Mouse (Mus musculus) forebrain, embryonic 11.5 days (tissue): ENCODE data around the gene Mcur1. TPM values are rescaled to one million over a fixed set of nuclear protein-coding genes. Genes with fewer than 3 reads are reported as not detected.

ENCODE experiments used
- ATAC-seq: fragments of 200-750 bp; cut with Nextera tagmentation; replicated peaks from 2 replicates; pipeline ENCODE4 v1.8.0; 2017; ENCODE audit warnings: moderate TSS enrichment; ENCODE audit not compliant: low FRiP score
- DNase-seq: peaks from one replicate; pipeline ENCODE4 v3.0.0-alpha.2; 2017; ENCODE audit warnings: low spot score
- H3K27ac ChIP-seq: fragments of 300-500 bp; sonication (generic); 2 replicates; pipeline ENCODE4 v1.5.1; 2014; ENCODE audit warnings: low read depth, low read length
- H3K27me3 ChIP-seq: fragments of 300-500 bp; sonication (generic); 2 replicates; pipeline ENCODE4 v1.6.1; 2014; ENCODE audit warnings: mild to moderate bottlenecking, low read length, mixed read lengths; ENCODE audit not compliant: control insufficient read depth, insufficient read depth
- H3K36me3 ChIP-seq: fragments of 300-500 bp; sonication (generic); 2 replicates; pipeline ENCODE4 v1.6.1; 2014; ENCODE audit warnings: mild to moderate bottlenecking, low read length, moderate library complexity, mixed read lengths; ENCODE audit not compliant: control insufficient read depth, insufficient read depth
- H3K4me1 ChIP-seq: fragments of 300-500 bp; sonication (generic); replicated peaks from 2 replicates; pipeline ENCODE4 v1.6.1; 2014; ENCODE audit warnings: low read length, mixed read lengths; ENCODE audit not compliant: control insufficient read depth, insufficient read depth
- H3K4me2 ChIP-seq: fragments of 300-500 bp; sonication (generic); 2 replicates; pipeline ENCODE4 v1.6.1; 2014; ENCODE audit warnings: low read depth, mild to moderate bottlenecking, low read length, moderate library complexity, mixed read lengths; ENCODE audit not compliant: severe bottlenecking
- H3K4me3 ChIP-seq: fragments of 300-500 bp; sonication (generic); 2 replicates; pipeline ENCODE4 v1.5.1; 2014; ENCODE audit warnings: low read depth, low read length
- H3K9ac ChIP-seq: fragments of 300-500 bp; sonication (generic); 2 replicates; pipeline ENCODE4 v1.6.1; 2014; ENCODE audit warnings: low read length
- H3K9me3 ChIP-seq: fragments of 300-500 bp; sonication (generic); 2 replicates; pipeline ENCODE4 v1.6.1; 2016; ENCODE audit warnings: low read length, mixed read lengths; ENCODE audit not compliant: control insufficient read depth
- WGBS: fragments of 180-500 bp; shearing (Covaris S2); extraction: QIAGEN DNeasy Blood & Tissue Kit; methylation state at CpG from one replicate; pipeline ENCODE4 v1.1.7; 2014; 5-methylcytosine and 5-hydroxymethylcytosine counted together
- polyA plus RNA-seq: library from polyadenylated mRNA; unstranded; fragments of >200 nt; fragmentation: Nextera tagmentation; extraction: Ambion mirVana; gene quantifications from 2 replicates; pipeline ENCODE4 v1.2.1, GENCODE M21; 2014

The Mcur1 gene
- polyA plus RNA-seq, 1 experiment from 2014 or later: 12.9 TPM

DNA sequence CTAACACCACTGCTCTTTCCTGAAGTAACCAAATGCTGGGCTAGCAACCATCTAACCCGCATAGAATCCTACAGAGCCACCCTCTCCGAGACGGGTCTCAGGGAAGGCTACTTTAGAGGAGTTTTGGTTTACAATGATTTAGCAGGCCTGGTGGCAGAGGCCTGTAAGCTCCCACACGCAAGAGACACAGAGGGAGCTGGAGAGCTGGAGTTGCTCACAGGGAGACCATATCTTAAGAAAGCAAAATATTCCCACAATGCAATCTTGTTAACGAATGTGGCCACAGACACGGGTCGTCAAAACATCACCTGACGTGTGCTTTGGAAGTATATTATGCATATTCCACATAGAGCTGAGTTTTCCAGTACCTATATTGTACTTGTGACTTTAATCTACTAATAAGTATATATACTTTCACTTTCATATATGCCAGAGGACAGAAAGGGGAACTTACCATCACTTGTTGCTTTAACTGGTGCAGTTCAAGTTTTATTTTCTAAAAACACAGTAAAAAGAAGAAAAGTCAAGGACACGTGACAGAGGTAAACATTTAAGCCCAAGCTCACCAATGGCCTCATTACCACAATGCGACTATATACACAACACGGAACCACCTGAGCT lies 10.8 kb downstream of the Mcur1 start:
- Histone ChIP-seq H3K27me3 (no peaks in the 10 kb centered on the region), H3K4me1 (no peaks in the 10 kb centered on the region), H3K27ac (no peak overlapping the region), H3K9me3 (no peaks in the 10 kb centered on the region), H3K36me3 (peaks cover 2% of the 10 kb centered on the region; the same call in 1 of the 2 replicates), H3K4me3 (no peak overlapping the region), H3K4me2 (no peak overlapping the region), H3K9ac (no peak overlapping the region)
- DNase-seq: peak; percentile 6
- 90% methylated on average over 11 of the region's 11 CpGs for WGBS
- ATAC-seq: no peak

DNA sequence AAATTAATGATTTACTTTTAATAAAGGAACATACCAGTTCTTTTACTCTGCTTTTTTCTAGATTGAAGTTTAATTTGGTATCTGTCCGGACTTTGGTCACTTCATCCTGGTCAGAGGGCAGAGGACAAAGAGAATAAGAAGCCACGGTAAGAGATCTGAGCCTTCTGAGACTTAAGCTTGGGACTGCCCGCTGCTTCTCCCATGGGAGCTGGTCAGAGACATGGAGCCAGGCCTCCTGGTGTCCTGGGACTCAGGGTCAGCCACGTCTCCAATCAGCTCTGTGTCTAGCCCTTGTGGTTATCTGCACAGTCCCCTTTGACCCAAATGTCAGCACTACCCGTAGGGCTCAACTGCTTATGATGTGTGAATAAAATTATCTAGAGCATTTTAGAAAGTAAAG lies 11.4 kb downstream of the Mcur1 start:
- Histone ChIP-seq H3K36me3 (peaks cover 2% of the 10 kb centered on the region; the same call in 1 of the 2 replicates), H3K27ac (no peak overlapping the region), H3K4me2 (no peak overlapping the region), H3K9me3 (no peaks in the 10 kb centered on the region), H3K4me3 (no peak overlapping the region), H3K4me1 (no peaks in the 10 kb centered on the region), H3K9ac (no peak overlapping the region), H3K27me3 (no peaks in the 10 kb centered on the region)
- WGBS: 85% methylated on average over 5 of the region's 5 CpGs
- no peak for DNase-seq
- ATAC-seq: no peak

DNA sequence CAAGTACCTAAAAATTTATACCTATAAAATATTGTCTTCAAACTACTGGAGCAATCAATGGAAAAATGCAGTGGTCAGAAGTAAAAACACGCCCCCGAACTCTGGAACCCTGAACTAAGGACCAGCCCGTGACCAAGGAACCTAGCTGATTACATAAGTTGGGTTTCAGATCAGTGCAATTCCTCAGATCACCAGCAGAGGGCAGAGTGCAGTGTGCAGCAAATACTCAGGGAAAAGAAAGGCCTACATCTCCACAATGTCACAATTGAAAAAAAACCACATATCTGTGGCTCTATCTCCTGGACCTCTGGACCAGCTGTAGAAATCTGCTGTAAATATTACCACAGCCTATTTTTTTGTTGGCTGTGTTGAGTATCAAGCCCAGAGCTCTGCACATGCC lies 13.1 kb downstream of the Mcur1 start:
- Histone ChIP-seq H3K27ac (no peak overlapping the region), H3K36me3 (peaks cover 2% of the 10 kb centered on the region; the same call in 1 of the 2 replicates), H3K9me3 (no peaks in the 10 kb centered on the region), H3K9ac (no peak overlapping the region), H3K4me2 (no peak overlapping the region), H3K4me1 (no peaks in the 10 kb centered on the region), H3K27me3 (no peaks in the 10 kb centered on the region), H3K4me3 (no peak overlapping the region)
- peak; percentile 88 for DNase-seq
- ATAC-seq: no peak
- whole genome bisulfite sequencing: 46% methylated on average over 3 of the region's 3 CpGs

DNA sequence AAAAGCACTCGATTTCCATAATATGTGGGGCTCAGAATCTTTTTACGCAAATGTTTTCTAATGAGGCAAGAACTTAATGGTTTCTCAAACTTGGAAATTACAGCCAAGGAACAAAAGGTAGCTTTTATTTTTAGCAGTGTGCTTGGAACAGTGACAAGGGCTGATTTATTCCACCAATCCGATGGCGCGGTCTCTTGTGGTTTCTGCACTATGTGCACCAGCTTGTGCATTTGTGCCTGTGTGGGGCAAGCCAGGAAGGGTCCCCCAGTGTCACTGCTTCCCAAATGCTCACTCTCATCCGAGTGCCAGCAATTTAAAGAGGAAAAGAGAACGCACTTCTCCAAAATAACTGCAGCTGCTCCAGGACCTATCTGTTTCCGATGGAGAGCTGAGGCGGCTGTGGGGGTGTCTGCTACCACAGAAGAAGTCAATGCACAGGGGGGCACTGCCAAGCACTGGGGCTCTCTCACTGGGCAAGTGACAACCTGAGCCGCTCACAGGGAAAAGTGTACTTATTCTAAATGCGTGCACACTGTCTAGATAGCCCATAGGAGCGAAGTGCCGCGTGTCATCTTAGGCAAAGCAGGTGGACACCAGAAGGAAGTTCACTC lies 19.7 kb downstream of the Mcur1 start:
- Histone ChIP-seq H3K4me3 (no peak overlapping the region), H3K27ac (no peak overlapping the region), H3K9ac (no peak overlapping the region), H3K9me3 (no peaks in the 10 kb centered on the region), H3K4me2 (no peak overlapping the region), H3K36me3 (no peaks in the 10 kb centered on the region), H3K4me1 (peaks cover 2% of the 10 kb centered on the region; the same call in 1 of the 2 replicates), H3K27me3 (no peaks in the 10 kb centered on the region)
- ATAC-seq (no peak), DNase-seq (no peak)
- 90% methylated on average over 14 of the region's 14 CpGs for WGBS

DNA sequence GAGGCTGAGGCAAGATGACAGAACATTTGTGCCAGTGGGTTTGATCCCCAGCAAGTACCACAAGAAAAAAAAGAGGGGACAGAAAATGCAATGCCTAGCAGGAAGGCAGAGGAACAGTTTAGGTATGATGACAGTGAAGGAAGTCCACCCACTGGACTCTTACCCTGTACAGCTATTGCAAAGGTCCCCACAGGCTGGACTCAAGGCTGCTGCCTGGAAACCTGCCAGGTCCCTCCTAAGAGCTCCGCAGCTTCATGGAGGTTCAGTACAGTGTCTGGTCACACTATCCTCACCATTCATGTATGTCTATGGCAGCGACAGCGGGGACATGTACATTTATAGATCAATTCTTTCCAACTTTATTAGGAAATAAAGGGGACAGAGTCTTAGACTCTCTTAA lies 20.6 kb downstream of the Mcur1 start:
- 99% methylated on average over 3 of the region's 3 CpGs for WGBS
- no peak for DNase-seq
- Histone ChIP-seq H3K27ac (no peak overlapping the region), H3K4me2 (no peak overlapping the region), H3K36me3 (no peaks in the 10 kb centered on the region), H3K9me3 (no peaks in the 10 kb centered on the region), H3K9ac (no peak overlapping the region), H3K27me3 (no peaks in the 10 kb centered on the region), H3K4me1 (peaks cover 2% of the 10 kb centered on the region; the same call in 1 of the 2 replicates), H3K4me3 (no peak overlapping the region)
- no peak for ATAC-seq

DNA sequence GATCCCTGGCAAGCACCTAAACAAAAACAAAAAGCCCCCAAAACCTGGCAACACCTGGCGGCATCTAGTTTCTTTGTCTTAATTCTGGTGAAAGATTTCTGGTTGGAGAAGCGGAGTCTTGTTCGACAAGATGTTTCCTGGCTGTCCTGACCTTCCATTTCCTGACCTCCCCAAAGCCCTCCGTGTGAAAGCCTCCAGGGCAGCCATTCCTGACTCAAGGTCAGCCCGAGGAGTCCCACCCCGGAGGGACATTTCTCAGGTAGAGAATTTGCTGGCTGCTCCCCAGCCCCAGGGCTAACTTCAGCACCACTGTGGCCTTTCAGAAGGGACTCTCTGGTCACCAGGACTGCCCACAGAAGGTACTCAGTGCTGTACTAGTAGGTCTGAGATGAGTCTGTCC lies 22.1 kb downstream of the Mcur1 start:
- ATAC-seq (no peak), DNase-seq (no peak)
- no peaks in the 10 kb centered on the region for H3K9me3 ChIP-seq
- no peak overlapping the region for H3K9ac ChIP-seq
- no peak overlapping the region for H3K4me2 ChIP-seq
- H3K27ac ChIP-seq: no peak overlapping the region
- peaks cover 2% of the 10 kb centered on the region; the same call in 1 of the 2 replicates for H3K4me1 ChIP-seq
- H3K4me3 ChIP-seq: no peak overlapping the region
- no peaks in the 10 kb centered on the region for H3K27me3 ChIP-seq
- 65% methylated on average over 6 of the region's 6 CpGs for WGBS
- H3K36me3 ChIP-seq: no peaks in the 10 kb centered on the region

DNA sequence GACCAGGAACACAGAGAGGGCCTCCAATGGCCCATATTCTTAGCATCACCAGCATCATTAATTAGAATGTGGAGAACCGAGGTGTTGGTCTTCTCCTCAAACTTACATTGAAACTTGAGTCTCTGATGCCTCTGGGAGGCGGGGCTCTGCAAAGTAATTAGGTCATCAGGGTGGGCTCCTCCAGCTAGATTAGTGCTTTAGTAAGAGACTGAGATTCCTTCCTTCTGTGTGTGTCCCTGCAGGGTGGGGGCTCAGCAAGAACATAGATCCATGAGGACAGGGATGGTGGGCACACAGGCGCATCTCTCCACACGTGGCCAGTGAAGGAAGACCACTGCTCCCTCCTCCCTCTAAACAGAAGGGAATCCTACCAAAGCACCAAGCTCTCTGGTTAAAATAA lies 26.0 kb downstream of the Mcur1 start:
- Histone ChIP-seq H3K9me3 (no peaks in the 10 kb centered on the region), H3K27ac (no peak overlapping the region), H3K36me3 (no peaks in the 10 kb centered on the region), H3K4me2 (no peak overlapping the region), H3K9ac (no peak overlapping the region), H3K4me3 (no peak overlapping the region), H3K4me1 (peaks cover 21% of the 10 kb centered on the region), H3K27me3 (no peaks in the 10 kb centered on the region)
- DNase-seq (no peak), ATAC-seq (no peak)
- 79% methylated on average over 4 of the region's 4 CpGs for WGBS

DNA sequence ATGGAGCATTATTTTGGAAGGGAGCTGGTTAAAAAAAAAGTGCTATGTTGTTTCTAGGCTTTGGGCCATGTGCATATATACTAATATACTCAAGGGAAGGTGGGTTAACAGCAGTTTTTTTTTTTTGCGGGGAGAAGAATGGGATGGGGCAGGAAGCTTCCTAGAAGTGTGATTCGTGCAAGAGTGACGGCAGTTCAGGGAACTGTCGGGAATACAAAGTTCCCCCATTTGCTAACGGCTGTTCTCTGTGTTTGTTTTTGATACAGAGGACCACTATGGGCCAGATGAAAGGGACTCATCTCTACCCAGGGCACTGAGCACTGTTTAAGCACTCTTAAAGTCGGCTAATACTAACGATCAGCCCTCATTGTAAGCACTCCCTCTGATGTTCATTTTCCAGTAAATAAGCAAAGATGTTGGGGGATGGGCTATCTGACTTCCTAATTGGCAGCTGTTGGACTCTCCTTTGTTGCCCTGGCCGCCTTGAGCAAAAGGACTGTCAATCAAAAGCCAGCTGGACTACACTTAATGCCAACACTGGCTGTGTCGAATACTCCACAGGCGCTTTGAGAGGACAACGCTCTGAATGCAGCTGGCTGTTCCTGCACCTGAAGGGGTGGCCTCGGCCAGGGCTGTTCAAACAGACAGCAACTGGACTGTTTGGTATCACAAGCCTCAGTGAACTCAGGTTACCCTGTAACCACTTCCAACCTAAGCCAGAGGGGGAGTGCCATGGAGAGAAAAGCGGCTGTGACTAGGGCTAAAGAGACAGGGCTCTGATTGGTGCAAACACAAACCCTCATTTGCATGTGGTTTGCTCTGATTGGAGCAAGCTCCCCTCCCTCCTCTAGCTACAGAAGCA lies 28.9 kb downstream of the Mcur1 start:
- peak overlapping the region; percentile 36; the same call in 1 of the 2 replicates for H3K4me2 ChIP-seq
- DNase-seq (peak; percentile 88), ATAC-seq (peak; percentile 94)
- H3K9ac ChIP-seq: peak overlapping the region; percentile 37; the same call in 1 of the 2 replicates
- H3K4me3 ChIP-seq: no peak overlapping the region
- H3K9me3 ChIP-seq: no peaks in the 10 kb centered on the region
- peaks cover 21% of the 10 kb centered on the region for H3K4me1 ChIP-seq
- no peaks in the 10 kb centered on the region for H3K27me3 ChIP-seq
- H3K36me3 ChIP-seq: no peaks in the 10 kb centered on the region
- H3K27ac ChIP-seq: peak overlapping the region; percentile 80
- WGBS: 5% methylated on average over 13 of the region's 13 CpGs
